Mouse (Mus musculus) left cerebral cortex, postnatal 14 days (tissue): ENCODE measurements at regions not wholly inside any gene's neighbourhood (a gene's known extent, or its start where the extent isn't known, plus 50 kb on each side); places are given as distances from the start of the nearest gene placed in this dataset.
A peak's percentile ranks its signal among the peaks of the same experiment; 100 is the strongest.

Experiments
- DNase-seq, 2 experiments: peaks; one replicate each; pipeline ENCODE4 v3.0.0; 2021 to 2022; ENCODE audit warnings: low spot score in 2 of 2, mixed read lengths in 1 of 2
- intact Hi-C: fragments of 180-260 bp; cut with DNase I; formaldehyde crosslinking; loops from one replicate; pipeline ENCODE4 v1.15.1; 2025

GRCm38 (mm10) chr10:112863808-112864207 lies 65.0 kb downstream of the Atxn7l3b start:
- intact Hi-C loops, result no loop called here
- DNase-seq, result no peak

GRCm38 (mm10) chr10:112863375-112863774 lies 65.4 kb downstream of the Atxn7l3b start:
- intact Hi-C loops, result no loop called here
- no peak for DNase-seq

GRCm38 (mm10) chr10:112851997-112852396 lies 76.8 kb downstream of the Atxn7l3b start:
- DNase-seq, result no peak
- intact Hi-C loops, result no loop called here

- intact Hi-C loops, result no loop called here
- DNase-seq, result no peak
Observed at GRCm38 (mm10) chr10:112846225-112846624, 82.6 kb downstream of the Atxn7l3b start.

- DNase-seq, result no peak
- intact Hi-C loops, result no loop called here
Observed at GRCm38 (mm10) chr10:112837400-112838035, 91.3 kb downstream of the Atxn7l3b start.

- intact Hi-C loops, result no loop called here
- DNase-seq, result no peak
Observed at GRCm38 (mm10) chr10:112835970-112836369, 92.8 kb downstream of the Atxn7l3b start.

- intact Hi-C loops, result no loop called here
- DNase-seq, result no peak
Observed at GRCm38 (mm10) chr10:112835508-112835907, 93.3 kb downstream of the Atxn7l3b start.

- DNase-seq, result no peak
- intact Hi-C loops, result no loop called here
Observed at GRCm38 (mm10) chr10:112810181-112810580, 118.6 kb downstream of the Atxn7l3b start.

GRCm38 (mm10) chr10:112803557-112803956 lies 125.2 kb downstream of the Atxn7l3b start:
- peak; percentile 14 to 24 for DNase-seq
- intact Hi-C loops, result loop anchor here (5.0 to 10.0 kb wide), 2 partner anchors 741 to 829 kb away; partner anchors contain the start of genes Glipr1l1 and Krr1

- intact Hi-C loops, result loop anchor here (1.0 to 10.0 kb wide), 3 partner anchors 597 to 827 kb away; partner anchors contain the start of genes Glipr1l1 and Krr1
- DNase-seq, result peak; percentile 22 to 73
Observed at GRCm38 (mm10) chr10:112801560-112801959, 127.2 kb downstream of the Atxn7l3b start.

- intact Hi-C loops, result no loop called here
Observed at GRCm38 (mm10) chr10:112798603-112799002, 130.2 kb downstream of the Atxn7l3b start.

GRCm38 (mm10) chr10:112798090-112798489 lies 130.7 kb downstream of the Atxn7l3b start:
- no peak for DNase-seq
- intact Hi-C loops, result no loop called here

More at GRCm38 (mm10) chr10:112798603-112799002, 130.2 kb downstream of the Atxn7l3b start:
- DNase-seq, result no peak

GRCm38 (mm10) chr10:112795938-112796337 lies 132.9 kb downstream of the Atxn7l3b start:
- intact Hi-C loops, result no loop called here
- DNase-seq, result no peak

GRCm38 (mm10) chr10:112795473-112795872 lies 133.3 kb downstream of the Atxn7l3b start:
- intact Hi-C loops, result no loop called here
- no peak for DNase-seq

GRCm38 (mm10) chr10:112788236-112788635 lies 140.6 kb downstream of the Atxn7l3b start:
- no peak for DNase-seq
- intact Hi-C loops, result no loop called here

GRCm38 (mm10) chr10:112774262-112774661 lies 154.5 kb downstream of the Atxn7l3b start:
- intact Hi-C loops, result no loop called here
- DNase-seq, result no peak

GRCm38 (mm10) chr10:112746683-112747082 lies 182.1 kb downstream of the Atxn7l3b start:
- DNase-seq, result peak; percentile 50 to 53
- intact Hi-C loops, result loop anchor here (2.0 kb wide), 1 partner anchor 544 kb away; no protein-coding TSS in a partner anchor

- intact Hi-C loops, result no loop called here
- no peak for DNase-seq
Observed at GRCm38 (mm10) chr10:112743527-112743926, 185.3 kb downstream of the Atxn7l3b start.

- no peak for DNase-seq
- intact Hi-C loops, result no loop called here
Observed at GRCm38 (mm10) chr10:112742123-112742522, 186.7 kb downstream of the Atxn7l3b start.
